Mouse (Mus musculus) liver, adult 2 months (tissue): Measurements from ENCODE around the gene Tanc2. TPM values are rescaled to one million over a fixed set of nuclear protein-coding genes. Genes with fewer than 3 reads are reported as not detected.

Experiments used
- DNase-seq: peaks from one replicate; pipeline ENCODE4 v3.0.0-alpha.2; 2011; ENCODE audit warnings: low read depth, low spot score; ENCODE audit errors: extremely low read depth
- H3K27ac ChIP-seq: fragments of 200-500 bp; replicated peaks from 2 replicates; pipeline ENCODE4 v1.5.1; 2012; ENCODE audit warnings: low read depth, mild to moderate bottlenecking, control low read depth, inconsistent platforms, low read length; ENCODE audit not compliant: insufficient read depth
- H3K27me3 ChIP-seq: fragments of 200-500 bp; 2 replicates; pipeline ENCODE4 v1.6.1; 2012; ENCODE audit warnings: mild to moderate bottlenecking, moderate library complexity, low read length, inconsistent platforms; ENCODE audit not compliant: control insufficient read depth, insufficient read depth
- H3K36me3 ChIP-seq: fragments of 200-500 bp; 2 replicates; pipeline ENCODE4 v1.6.1; 2012; ENCODE audit warnings: low read length, inconsistent platforms; ENCODE audit not compliant: control insufficient read depth, insufficient read depth
- H3K4me1 ChIP-seq: fragments of 200-500 bp; 2 replicates; pipeline ENCODE4 v1.6.1; 2011; ENCODE audit warnings: low read length; ENCODE audit not compliant: control insufficient read depth, insufficient read depth
- H3K4me3 ChIP-seq: fragments of 200-500 bp; 2 replicates; pipeline ENCODE4 v1.5.1; 2011; ENCODE audit warnings: low read depth, mild to moderate bottlenecking, control low read depth, low read length, moderate library complexity; ENCODE audit not compliant: insufficient read depth
- H3K79me2 ChIP-seq: fragments of 200-500 bp; 2 replicates; pipeline ENCODE4 v1.6.1; 2012; ENCODE audit warnings: inconsistent platforms, mild to moderate bottlenecking, low read length, moderate library complexity; ENCODE audit not compliant: control insufficient read depth, insufficient read depth
- H3K9ac ChIP-seq: fragments of 200-500 bp; 2 replicates; pipeline ENCODE4 v1.6.1; 2012; ENCODE audit warnings: low read depth, mild to moderate bottlenecking, control low read depth, inconsistent platforms, low read length
- CTCF ChIP-seq: fragments of 200-500 bp; IDR thresholded peaks from 2 replicates; pipeline ENCODE4 v1.5.1; 2011; ENCODE audit warnings: low read depth, low read length, control low read depth
- POLR2A ChIP-seq: fragments of 200-500 bp; IDR thresholded peaks from 2 replicates; pipeline ENCODE4 v1.6.1; 2011; ENCODE audit warnings: low read length, control low read depth; ENCODE audit not compliant: insufficient read depth; ENCODE audit errors: extremely low read depth
- WGBS: fragments of 180-500 bp; shearing (Covaris S2); methylation state at CpG from one replicate; pipeline ENCODE4 v1.1.7; 2018; 5-methylcytosine and 5-hydroxymethylcytosine counted together
- polyA plus RNA-seq: library from polyadenylated mRNA; depleted of rRNA; stranded (reverse); fragments of >200 nt; gene quantifications from 2 replicates; pipeline ENCODE4 v1.2.3, GENCODE M21; 2012; rRNA removed
- total RNA-seq: library from RNA; depleted of rRNA; stranded (reverse); fragments of >200 nt; gene quantifications from 2 replicates; pipeline ENCODE4 v1.2.3, GENCODE M21; 2014; rRNA removed

Gene Tanc2
- total RNA-seq (2.4 and 2.8 TPM in 2 replicates), polyA plus RNA-seq (0.97 and 1.0 TPM in 2 replicates)

DNA sequence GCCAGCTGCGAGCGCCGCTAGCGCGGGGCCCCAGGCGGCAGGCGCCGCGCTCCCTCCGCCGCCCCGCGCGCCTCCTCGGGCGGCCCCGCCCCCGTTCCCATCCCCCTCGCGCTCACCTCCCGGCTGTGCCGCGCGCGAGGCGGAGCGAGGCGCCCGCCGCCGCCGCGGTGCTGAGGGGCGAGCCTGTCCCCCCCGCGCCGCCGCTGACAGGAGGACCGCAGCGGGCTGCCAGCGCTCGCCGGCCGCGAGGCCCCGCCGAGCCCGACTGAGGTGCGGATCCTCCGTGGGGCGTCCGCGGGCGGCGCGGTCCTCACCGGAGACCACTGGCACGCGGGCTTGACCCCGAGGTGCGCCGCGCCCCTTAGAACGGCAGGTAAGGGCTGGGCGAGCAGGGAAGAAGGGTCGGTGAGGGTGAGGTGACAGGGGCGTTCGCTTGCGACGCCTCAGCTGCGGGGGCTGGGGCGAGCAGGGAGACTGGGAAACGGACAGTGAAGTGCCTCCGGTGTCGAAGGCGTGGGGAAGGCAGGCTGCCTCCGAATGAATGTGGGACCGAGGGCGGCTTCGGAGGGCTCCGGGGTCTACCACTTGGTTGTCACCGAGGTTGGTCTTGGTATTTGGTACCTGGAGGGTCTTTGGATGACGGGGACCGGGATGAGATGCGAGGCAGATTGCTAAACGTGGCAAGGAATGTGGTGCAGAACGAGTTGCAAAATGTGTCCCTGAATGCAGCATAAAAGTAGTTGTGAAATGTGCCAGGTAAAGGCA is at the start of gene Tanc2:
Tanc2 (plus strand) TSS at position 110 of the 765 bp plus-strand sequence.
- Histone ChIP-seq H3K4me3 (peak within 1 kb of the TSS; percentile 79), H3K36me3 (no peaks in the 10 kb centered on the region), H3K79me2 (0 out of 2 replicates have a peak, but pooled peaks cover 3% of the 10 kb centered on the region), H3K27me3 (no peaks in the 10 kb centered on the region), H3K9ac (peak within 1 kb of the TSS; percentile 85), H3K4me1 (no peaks in the 10 kb centered on the region; the same call in 1 of the 2 replicates), H3K27ac (peak within 1 kb of the TSS; percentile 70)
- peak; percentile 52 for DNase-seq
- 2% methylated on average over 86 of the region's 87 CpGs for WGBS
- no peak for TF ChIP-seq CTCF

- WGBS = 70% methylated on average over 8 of the region's 8 CpGs
- no peaks in the 10 kb centered on the region for H3K27me3 ChIP-seq
- no peak for DNase-seq
Measured at GRCm38 (mm10) chr11:105540781-105541180, 49.0 kb upstream of the Tanc2 start.

DNA sequence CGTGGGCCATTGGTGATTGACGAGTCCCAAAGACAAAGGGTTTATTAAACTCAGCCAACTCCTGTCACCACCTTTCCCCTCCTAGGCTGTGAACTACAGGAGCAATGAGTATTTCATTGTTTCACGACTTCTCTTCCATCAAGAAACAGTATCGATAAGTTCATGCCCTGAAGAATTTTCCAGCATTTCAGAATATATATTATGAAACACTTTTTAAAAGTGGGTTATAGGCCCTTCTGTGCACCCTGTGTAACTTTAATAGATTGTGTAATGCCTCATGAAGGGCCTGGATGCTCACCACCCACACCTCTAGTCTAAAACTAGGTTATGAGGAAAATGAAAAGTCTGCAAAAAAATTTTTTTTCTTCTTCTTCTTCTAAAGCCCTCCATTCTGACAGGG is 48.4 kb upstream of the Tanc2 start:
- Histone ChIP-seq H3K9ac (no peak overlapping the region), H3K27me3 (no peaks in the 10 kb centered on the region), H3K79me2 (no peaks in the 10 kb centered on the region), H3K27ac (no peak overlapping the region), H3K4me1 (no peaks in the 10 kb centered on the region), H3K36me3 (no peaks in the 10 kb centered on the region), H3K4me3 (no peak overlapping the region)
- DNase-seq = no peak
- 76% methylated on average over 4 of the region's 4 CpGs for WGBS
- TF ChIP-seq POLR2A (no peak), CTCF (no peak)

More at GRCm38 (mm10) chr11:105540781-105541180, 49.0 kb upstream of the Tanc2 start:
- Histone ChIP-seq H3K36me3 (no peaks in the 10 kb centered on the region), H3K4me1 (no peaks in the 10 kb centered on the region), H3K27ac (no peak overlapping the region), H3K79me2 (no peaks in the 10 kb centered on the region), H3K9ac (no peak overlapping the region), H3K4me3 (no peak overlapping the region)
- no peak for TF ChIP-seq CTCF
- no peak for TF ChIP-seq POLR2A

DNA sequence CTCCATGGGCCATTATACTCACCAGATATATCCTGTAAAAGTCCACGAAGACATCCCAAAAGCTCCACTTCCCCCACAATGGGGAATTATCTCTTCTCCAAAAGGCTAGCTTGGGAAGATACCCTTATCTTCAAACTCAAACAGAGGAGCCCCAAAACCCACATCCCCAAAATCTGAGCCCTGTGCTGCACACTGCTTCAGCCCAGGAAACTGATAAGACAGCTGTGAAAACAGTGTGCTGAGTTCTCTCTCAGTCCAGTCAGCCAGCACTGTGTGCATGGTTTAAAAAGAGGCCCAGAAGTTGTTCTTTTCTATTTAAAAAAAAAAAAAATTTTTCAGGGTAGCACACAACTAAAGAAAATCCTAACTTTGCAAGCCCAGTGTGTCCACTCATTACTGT is 47.7 kb upstream of the Tanc2 start:
- TF ChIP-seq POLR2A (no peak), CTCF (no peak)
- no peak overlapping the region for H3K9ac ChIP-seq
- 74% methylated on average over 1 of the region's 1 CpGs for WGBS

GRCm38 (mm10) chr11:105545801-105546200 is 44.0 kb upstream of the Tanc2 start:
- no peaks in the 10 kb centered on the region for H3K79me2 ChIP-seq
- H3K4me1 ChIP-seq = peaks cover 2% of the 10 kb centered on the region; the same call in 1 of the 2 replicates
- no peak overlapping the region for H3K27ac ChIP-seq
- no peak for TF ChIP-seq POLR2A
- TF ChIP-seq CTCF = no peak
- no peaks in the 10 kb centered on the region for H3K27me3 ChIP-seq
- no peak overlapping the region for H3K9ac ChIP-seq
- no peak overlapping the region for H3K4me3 ChIP-seq
- DNase-seq = no peak
- WGBS = 77% methylated on average over 8 of the region's 8 CpGs
- no peaks in the 10 kb centered on the region for H3K36me3 ChIP-seq

More for the DNA sequence above, 47.7 kb upstream of the Tanc2 start:
- no peak overlapping the region for H3K4me3 ChIP-seq
- H3K36me3 ChIP-seq = no peaks in the 10 kb centered on the region
- H3K27me3 ChIP-seq = no peaks in the 10 kb centered on the region
- no peaks in the 10 kb centered on the region for H3K4me1 ChIP-seq
- no peak overlapping the region for H3K27ac ChIP-seq
- no peak for DNase-seq
- no peaks in the 10 kb centered on the region for H3K79me2 ChIP-seq

- Histone ChIP-seq H3K27me3 (no peaks in the 10 kb centered on the region), H3K27ac (no peak overlapping the region), H3K4me3 (no peak overlapping the region), H3K9ac (no peak overlapping the region), H3K4me1 (peaks cover 2% of the 10 kb centered on the region; the same call in 1 of the 2 replicates), H3K79me2 (no peaks in the 10 kb centered on the region), H3K36me3 (no peaks in the 10 kb centered on the region)
- 86% methylated on average over 6 of the region's 6 CpGs for WGBS
- no peak for DNase-seq
- TF ChIP-seq CTCF (no peak), POLR2A (no peak)
Measured at GRCm38 (mm10) chr11:105546393-105546792, 43.4 kb upstream of the Tanc2 start.
